Mouse (Mus musculus): ENCODE results near the gene Bmp4.

- TF ChIP-seq CHD2 (IDR thresholded peaks at IDR 0.05; ENCODE audit: low read depth, low read length) (no peak), MAFK (IDR thresholded peaks at IDR 0.05; ENCODE audit: insufficient read depth, low read depth, low read length) (no peak), HCFC1 (IDR thresholded peaks at IDR 0.05; ENCODE audit: borderline replicate concordance, insufficient read depth, low read length) (no peak), ZNF384 (IDR thresholded peaks at IDR 0.05; ENCODE audit: low read depth, low read length) (peak; percentile 68)
Measured at GRCm38 (mm10) chr14:46386478-46387356, 3.8 kb downstream of the Bmp4 start.
